Mouse (Mus musculus): ENCODE measurements around the gene Sv2a.

GRCm38 (mm10) chr3:96173185-96173584 lies 7.8 kb upstream of the Sv2a start:
- TF ChIP-seq CTCF (IDR thresholded peaks at IDR 0.05; ENCODE audit: borderline replicate concordance, control insufficient read depth, extremely low read depth, insufficient read depth, low read length, poor library complexity) (no peak), POLR2A (IDR thresholded peaks at IDR 0.05; ENCODE audit: control insufficient read depth, extremely low read depth, insufficient read depth, low read length, poor library complexity) (no peak)
